Comparison of ENCODE assay signal across 8 mouse cellular contexts in genomic region chr11:88113543-88114271, GRCm38 (mm10). TPM values are rescaled to one million over a fixed set of nuclear protein-coding genes. Genes with fewer than 3 reads are reported as not detected.
DNase-seq lines count a peak whose midpoint lies in the region; ATAC-seq and TF ChIP-seq lines count a peak whose summit lies in the region.

No protein-coding gene starts in this region.

- 39% methylated on average over 6 of the region's 6 CpGs for WGBS in kidney, adult 2 months
- WGBS in neural tube, embryonic 13.5 days: 42% methylated on average over 6 of the region's 6 CpGs

- no peak overlapping the region for H3K9ac ChIP-seq in neural tube, embryonic 13.5 days

- no peaks in the 10 kb centered on the region for H3K36me3 ChIP-seq in kidney, adult 2 months (ENCODE audit: control insufficient read depth, insufficient read depth, low read length)
- no peaks in the 10 kb centered on the region for H3K36me3 ChIP-seq in neural tube, embryonic 13.5 days

- H3K9me3 ChIP-seq in neural tube, embryonic 13.5 days: no peaks in the 10 kb centered on the region

- no peak for TF ChIP-seq CTCF in kidney, adult 2 months (conservative IDR thresholded peaks at IDR 0.05; ENCODE audit: insufficient read depth, insufficient read length, low read depth, low read length)

- no peak overlapping the region for H3K4me3 ChIP-seq in kidney, adult 2 months (ENCODE audit: insufficient read depth, low read depth, low read length)
- no peak overlapping the region for H3K4me3 ChIP-seq in neural tube, embryonic 13.5 days

- peaks cover 27% of the 10 kb centered on the region for H3K4me1 ChIP-seq in kidney, adult 2 months (ENCODE audit: control insufficient read depth, insufficient read depth, low read length)
- peaks cover 92% of the 10 kb centered on the region for H3K4me1 ChIP-seq in neural tube, embryonic 13.5 days (replicated peaks)

- no peak for TF ChIP-seq POLR2A in kidney, adult 2 months (IDR thresholded peaks at IDR 0.05; ENCODE audit: low read depth, low read length)

- no peak for ATAC-seq in neural tube, embryonic 13.5 days (ENCODE audit: low read depth)
- no peak for ATAC-seq in cerebellum, adult (ENCODE audit: insufficient number of reproducible peaks, low FRiP score, low TSS enrichment)

- H3K4me2 ChIP-seq in neural tube, embryonic 13.5 days: no peak overlapping the region

- no peaks in the 10 kb centered on the region for H3K27me3 ChIP-seq in kidney, adult 2 months (replicated peaks; ENCODE audit: control insufficient read depth, insufficient read depth, low read length)
- H3K27me3 ChIP-seq in neural tube, embryonic 13.5 days: no peaks in the 10 kb centered on the region

- H3K27ac ChIP-seq in kidney, adult 2 months (ENCODE audit: insufficient read depth, low read depth, low read length): peak overlapping the region; percentile 27
- H3K27ac ChIP-seq in neural tube, embryonic 13.5 days (replicated peaks): peak overlapping the region; percentile 75

- peak; percentile 53 for DNase-seq in ovary, postnatal 36 days (ENCODE audit: low spot score)
- DNase-seq in ovary, postnatal 14 days (ENCODE audit: low spot score): no peak
- DNase-seq in heart, adult 8-10 months (ENCODE audit: low spot score): peak; percentile 73
- DNase-seq in kidney, adult 2 months: peak; percentile 70
- no peak for DNase-seq in B cell, adult 2 months
- no peak for DNase-seq in natural killer cell, adult 2 months (ENCODE audit: low spot score in 2 of 2)

RNA-seq across cellular contexts. Expression of gene Cuedc1, which starts 15.8 kb away (rescaled TPM):
- 10 to 100 TPM; 47.5 to 55.7 (median 51.0) TPM for total RNA-seq in heart, adult 8-10 months (2022)
- 16.5 and 18.5 TPM in 2 replicates for polyA plus RNA-seq in kidney, adult 2 months (2012; rRNA removed)
- 51.3 and 59.1 TPM in 2 replicates for polyA plus RNA-seq in neural tube, embryonic 13.5 days (2015; fragmentation: Nextera tagmentation; extraction: Ambion mirVana)

RNA-seq across cellular contexts. Expression of gene Vezf1, which starts 45.6 kb away (rescaled TPM):
- 10 to 100 TPM; 39.8 to 44.7 (median 41.8) TPM for total RNA-seq in heart, adult 8-10 months (2022)
- 17.9 and 21.4 TPM in 2 replicates for polyA plus RNA-seq in kidney, adult 2 months (2012; rRNA removed)
- polyA plus RNA-seq in neural tube, embryonic 13.5 days (2015; fragmentation: Nextera tagmentation; extraction: Ambion mirVana): 53.9 and 62.8 TPM in 2 replicates

Comparison
In these comparisons a context has a peak if more than half of its experiments do, and no peak if none do; other contexts are left out.
1. DNase-seq: peak in ovary, postnatal 36 days (single experiment), heart, adult 8-10 months (single experiment) and kidney, adult 2 months (single experiment); none in ovary, postnatal 14 days (single experiment), B cell, adult 2 months (0 of 2) and natural killer cell, adult 2 months (0 of 2).